Mouse (Mus musculus) heart, embryonic 16.5 days (tissue): ENCODE results near the gene Fbxl3. TPM values are rescaled to one million over a fixed set of nuclear protein-coding genes. Genes with fewer than 3 reads are reported as not detected.

Source experiments
- ATAC-seq: fragments of 200-750 bp; cut with Nextera tagmentation; replicated peaks from 2 replicates; pipeline ENCODE4 v1.8.0; 2017; ENCODE audit warnings: moderate number of reproducible peaks; ENCODE audit not compliant: insufficient read depth, low FRiP score; ENCODE audit errors: extremely low read depth
- H3K27ac ChIP-seq: fragments of 300-500 bp; sonication (generic); 2 replicates; pipeline ENCODE4 v1.5.1; 2014; ENCODE audit warnings: mild to moderate bottlenecking, low read length, control low read depth, moderate library complexity
- H3K27me3 ChIP-seq: fragments of 300-500 bp; sonication (generic); 2 replicates; pipeline ENCODE4 v1.6.1; 2014; ENCODE audit warnings: low read length, mixed read lengths; ENCODE audit not compliant: control insufficient read depth, insufficient read depth
- H3K36me3 ChIP-seq: fragments of 300-500 bp; sonication (generic); 2 replicates; pipeline ENCODE4 v1.6.1; 2014; ENCODE audit not compliant: control insufficient read depth, insufficient read depth
- H3K4me1 ChIP-seq: fragments of 300-500 bp; sonication (generic); 2 replicates; pipeline ENCODE4 v1.6.1; 2014; ENCODE audit warnings: low read length, mixed read lengths; ENCODE audit not compliant: control insufficient read depth, insufficient read depth
- H3K4me2 ChIP-seq: fragments of 300-500 bp; sonication (generic); 2 replicates; pipeline ENCODE4 v1.6.1; 2014; ENCODE audit warnings: low read depth, mild to moderate bottlenecking, control low read depth, low read length
- H3K4me3 ChIP-seq: fragments of 300-500 bp; sonication (generic); 2 replicates; pipeline ENCODE4 v1.5.1; 2014; ENCODE audit warnings: mild to moderate bottlenecking, control low read depth, low read length
- H3K9ac ChIP-seq: fragments of 300-500 bp; sonication (generic); 2 replicates; pipeline ENCODE4 v1.6.1; 2014; ENCODE audit warnings: low read length, control low read depth
- H3K9me3 ChIP-seq: fragments of 300-500 bp; sonication (generic); replicated peaks from 2 replicates; pipeline ENCODE4 v1.6.1; 2016; ENCODE audit warnings: low read length; ENCODE audit not compliant: control insufficient read depth
- WGBS: fragments of 180-500 bp; shearing (Covaris S2); extraction: QIAGEN DNeasy Blood & Tissue Kit; methylation state at CpG from one replicate; pipeline ENCODE4 v1.1.7; 2014; 5-methylcytosine and 5-hydroxymethylcytosine counted together
- polyA plus RNA-seq: library from polyadenylated mRNA; unstranded; fragments of >200 nt; fragmentation: Nextera tagmentation; extraction: Ambion mirVana; gene quantifications from 2 replicates; pipeline ENCODE4 v1.2.1, GENCODE M21; 2015

Gene Fbxl3
- polyA plus RNA-seq = 18.0 and 19.0 TPM in 2 replicates

GRCm38 (mm10) chr14:103099238-103099933, at the start of gene Fbxl3:
Gene Fbxl3, minus strand, starts transcription at chr14:103099566.
- Histone ChIP-seq H3K4me1 (peaks cover 11% of the 10 kb centered on the region), H3K4me3 (peak within 1 kb of the TSS; percentile 93), H3K4me2 (peak within 1 kb of the TSS; percentile 70), H3K27ac (peak within 1 kb of the TSS; percentile 98), H3K9ac (peak within 1 kb of the TSS; percentile 99), H3K9me3 (no peaks in the 10 kb centered on the region), H3K36me3 (peaks cover 5% of the 10 kb centered on the region; the same call in 1 of the 2 replicates), H3K27me3 (no peaks in the 10 kb centered on the region)
- peak; percentile 94 for ATAC-seq
- under 1% methylated on average over 84 of the region's 88 CpGs for WGBS

GRCm38 (mm10) chr14:103131991-103132390, 32.6 kb upstream of the Fbxl3 start:
- Histone ChIP-seq H3K9me3 (no peaks in the 10 kb centered on the region), H3K9ac (no peak overlapping the region), H3K27ac (no peak overlapping the region), H3K4me3 (no peak overlapping the region), H3K4me1 (no peaks in the 10 kb centered on the region), H3K4me2 (no peak overlapping the region), H3K27me3 (no peaks in the 10 kb centered on the region), H3K36me3 (peaks cover 41% of the 10 kb centered on the region)
- ATAC-seq = no peak
- 75% methylated on average over 2 of the region's 2 CpGs for WGBS

- 85% methylated on average over 6 of the region's 6 CpGs for WGBS
Measured at GRCm38 (mm10) chr14:103125756-103126155, 26.4 kb upstream of the Fbxl3 start.

GRCm38 (mm10) chr14:103114994-103115670, 15.8 kb upstream of the Fbxl3 start:
- ATAC-seq = no peak
- Histone ChIP-seq H3K4me2 (no peak overlapping the region), H3K9ac (no peak overlapping the region), H3K4me3 (no peak overlapping the region), H3K4me1 (no peaks in the 10 kb centered on the region), H3K27me3 (no peaks in the 10 kb centered on the region), H3K27ac (no peak overlapping the region), H3K9me3 (no peaks in the 10 kb centered on the region), H3K36me3 (peaks cover 36% of the 10 kb centered on the region)
- 89% methylated on average over 3 of the region's 3 CpGs for WGBS

More at GRCm38 (mm10) chr14:103125756-103126155, 26.4 kb upstream of the Fbxl3 start:
- Histone ChIP-seq H3K4me2 (no peak overlapping the region), H3K27me3 (no peaks in the 10 kb centered on the region), H3K4me1 (no peaks in the 10 kb centered on the region), H3K4me3 (no peak overlapping the region), H3K9me3 (no peaks in the 10 kb centered on the region), H3K27ac (no peak overlapping the region), H3K36me3 (peaks cover 37% of the 10 kb centered on the region), H3K9ac (no peak overlapping the region)
- ATAC-seq = no peak

- 89% methylated on average over 3 of the region's 3 CpGs for WGBS
- Histone ChIP-seq H3K9me3 (no peaks in the 10 kb centered on the region), H3K4me1 (no peaks in the 10 kb centered on the region), H3K9ac (no peak overlapping the region), H3K4me2 (no peak overlapping the region), H3K27ac (no peak overlapping the region), H3K4me3 (no peak overlapping the region), H3K27me3 (no peaks in the 10 kb centered on the region), H3K36me3 (peaks cover 22% of the 10 kb centered on the region)
- ATAC-seq = no peak
Measured at GRCm38 (mm10) chr14:103112606-103113363, 13.4 kb upstream of the Fbxl3 start.

- no peaks in the 10 kb centered on the region for H3K9me3 ChIP-seq
- H3K9ac ChIP-seq = no peak overlapping the region
- no peak overlapping the region for H3K27ac ChIP-seq
- ATAC-seq = no peak
- no peak overlapping the region for H3K4me2 ChIP-seq
- no peak overlapping the region for H3K4me3 ChIP-seq
- peaks cover 14% of the 10 kb centered on the region for H3K36me3 ChIP-seq
- no peaks in the 10 kb centered on the region for H3K27me3 ChIP-seq
- no peaks in the 10 kb centered on the region for H3K4me1 ChIP-seq
- WGBS = 88% methylated on average over 4 of the region's 4 CpGs
Measured at GRCm38 (mm10) chr14:103109971-103110370, 10.6 kb upstream of the Fbxl3 start.

GRCm38 (mm10) chr14:103106301-103106700, 6.9 kb upstream of the Fbxl3 start:
- no peak overlapping the region for H3K4me2 ChIP-seq
- no peak for ATAC-seq
- no peaks in the 10 kb centered on the region for H3K27me3 ChIP-seq
- no peaks in the 10 kb centered on the region for H3K36me3 ChIP-seq
- no peak overlapping the region for H3K27ac ChIP-seq
- H3K9ac ChIP-seq = no peak overlapping the region
- no peaks in the 10 kb centered on the region for H3K9me3 ChIP-seq
- no peaks in the 10 kb centered on the region for H3K4me1 ChIP-seq
- H3K4me3 ChIP-seq = no peak overlapping the region
- WGBS = 91% methylated on average over 2 of the region's 2 CpGs

GRCm38 (mm10) chr14:103102731-103103335, 3.5 kb upstream of the Fbxl3 start:
- no peak for ATAC-seq
- H3K4me2 ChIP-seq = no peak overlapping the region
- H3K36me3 ChIP-seq = no peaks in the 10 kb centered on the region
- H3K9ac ChIP-seq = no peak overlapping the region
- no peak overlapping the region for H3K4me3 ChIP-seq
- 79% methylated on average over 10 of the region's 10 CpGs for WGBS
- H3K9me3 ChIP-seq = no peaks in the 10 kb centered on the region
- H3K4me1 ChIP-seq = 0 out of 2 replicates have a peak, but pooled peaks cover 2% of the 10 kb centered on the region
- no peaks in the 10 kb centered on the region for H3K27me3 ChIP-seq
- no peak overlapping the region for H3K27ac ChIP-seq
